Mouse (Mus musculus) ES-E14 (cell line): Measurements from ENCODE around the gene Cic. TPM values are rescaled to one million over a fixed set of nuclear protein-coding genes. Genes with fewer than 3 reads are reported as not detected.
A peak's percentile ranks its signal among the peaks of the same experiment; 100 is the strongest.

ENCODE experiments used
- DNase-seq: peaks from one replicate; pipeline ENCODE4 v3.0.0-alpha.2; 2013; ENCODE audit warnings: low read depth, low spot score
- H3K27ac ChIP-seq: 2 replicates; pipeline ENCODE4 v1.5.1; 2012; ENCODE audit warnings: low read depth, mild to moderate bottlenecking, low read length, moderate library complexity, mixed read lengths; ENCODE audit not compliant: poor library complexity, insufficient read depth, severe bottlenecking
- H3K36me3 ChIP-seq: 2 replicates; pipeline ENCODE4 v1.6.1; 2012; ENCODE audit warnings: mild to moderate bottlenecking, low read length, moderate library complexity, mixed read lengths; ENCODE audit not compliant: control insufficient read depth, poor library complexity, insufficient read depth, severe bottlenecking
- H3K4me1 ChIP-seq, 2 experiments: fragments of 150-350 bp in 1 of 2; sonication (generic) in 1 of 2; 2 replicates each; pipeline ENCODE4 v1.6.1; 2012; ENCODE audit warnings: low read length in 2 of 2, mild to moderate bottlenecking in 1 of 2, mixed read lengths in 1 of 2; ENCODE audit not compliant: control insufficient read depth in 2 of 2, insufficient read depth in 2 of 2, poor library complexity in 1 of 2
- H3K4me3 ChIP-seq, 2 experiments: fragments of 150-350 bp in 1 of 2; sonication (generic) in 1 of 2; 2 replicates each; pipeline ENCODE4 v1.5.1; 2012; ENCODE audit warnings: low read length in 2 of 2, low read depth in 1 of 2, mild to moderate bottlenecking in 1 of 2, mixed read lengths in 1 of 2; ENCODE audit not compliant: insufficient read depth in 1 of 2, poor library complexity in 1 of 2, severe bottlenecking in 1 of 2
- H3K9ac ChIP-seq: 2 replicates; pipeline ENCODE4 v1.6.1; 2012; ENCODE audit warnings: low read depth, mild to moderate bottlenecking, low read length, mixed read lengths; ENCODE audit not compliant: poor library complexity, insufficient read depth, severe bottlenecking
- H3K9me3 ChIP-seq: fragments of 150-350 bp; sonication (generic); 2 replicates; pipeline ENCODE4 v1.6.1; 2012; ENCODE audit warnings: low read depth, mild to moderate bottlenecking, low read length; ENCODE audit not compliant: control insufficient read depth, insufficient read depth
- CHD2 ChIP-seq: IDR thresholded peaks from 2 replicates; pipeline ENCODE4 v1.6.1; 2014; ENCODE audit warnings: mild to moderate bottlenecking, low read depth, low read length, inconsistent platforms
- HCFC1 ChIP-seq: IDR thresholded peaks from 2 replicates; pipeline ENCODE4 v1.6.1; 2012; ENCODE audit warnings: low read length, inconsistent platforms, borderline replicate concordance; ENCODE audit not compliant: insufficient read depth
- MAFK ChIP-seq: IDR thresholded peaks from 2 replicates; pipeline ENCODE4 v1.6.1; 2014; ENCODE audit warnings: mild to moderate bottlenecking, low read depth, low read length, inconsistent platforms; ENCODE audit not compliant: insufficient read depth
- ZC3H11A ChIP-seq: IDR thresholded peaks from 2 replicates; pipeline ENCODE4 v1.6.1; 2012; ENCODE audit warnings: low read depth, mild to moderate bottlenecking, inconsistent platforms, low read length, borderline replicate concordance
- ZNF384 ChIP-seq: IDR thresholded peaks from 2 replicates; pipeline ENCODE4 v1.6.1; 2012; ENCODE audit warnings: low read depth, low read length, inconsistent platforms
- in situ Hi-C, 2 experiments: fragments of 600-800 bp; cut with MboI; formaldehyde crosslinking; loops; one replicate each; pipeline ENCODE4 v1.15.1; 2025; ENCODE audit warnings: low sequenced_read_pairs in 2 of 2, inconsistent platforms in 1 of 2; ENCODE audit not compliant: unreplicated experiment in 2 of 2
- total RNA-seq: library from RNA; depleted of rRNA; stranded (reverse); fragments of 300-350 nt; gene quantifications from 2 replicates; pipeline ENCODE4 v1.2.3, GENCODE M21; 2012

Gene Cic
- total RNA-seq, 1 experiment: 72.4 TPM

- Histone ChIP-seq H3K9ac (peak overlapping the region; percentile 86), H3K27ac (peak overlapping the region; percentile 41; the same call in 1 of the 2 replicates), H3K4me3 (peak overlapping the region; percentile 84 to 85), H3K9me3 (no peaks in the 10 kb centered on the region), H3K36me3 (peaks cover 5% of the 10 kb centered on the region), H3K4me1 (peaks cover 24 to 44% of the 10 kb centered on the region in 2 experiments)
- TF ChIP-seq ZC3H11A: no peak
- no peak for TF ChIP-seq CHD2
- no peak for TF ChIP-seq ZNF384
- no peak for TF ChIP-seq MAFK
- no peak for TF ChIP-seq HCFC1
- in situ Hi-C loops: no loop called here
- DNase-seq: no peak
These were observed 12.6 kb downstream of the Cic start for GRCm38 (mm10) chr7:25279861-25280791.

- H3K4me1 ChIP-seq: peaks cover 18 to 36% of the 10 kb centered on the region in 2 experiments
- no peak for DNase-seq
These were observed 13.7 kb downstream of the Cic start for GRCm38 (mm10) chr7:25281166-25281733.

GRCm38 (mm10) chr7:25281734-25282601 is 14.5 kb downstream of the Cic start:
- H3K36me3 ChIP-seq: peaks cover 23% of the 10 kb centered on the region
- H3K4me1 ChIP-seq: peaks cover 17 to 35% of the 10 kb centered on the region in 2 experiments
- H3K27ac ChIP-seq: peak overlapping the region; percentile 98
- peak overlapping the region; percentile 82 to 95 for H3K4me3 ChIP-seq
- in situ Hi-C loops: no loop called here
- no peaks in the 10 kb centered on the region for H3K9me3 ChIP-seq
- TF ChIP-seq MAFK: no peak
- no peak for TF ChIP-seq ZC3H11A
- TF ChIP-seq CHD2: no peak
- no peak for TF ChIP-seq HCFC1
- no peak for TF ChIP-seq ZNF384
- peak; percentile 96 for DNase-seq
- H3K9ac ChIP-seq: peak overlapping the region; percentile 96

More at GRCm38 (mm10) chr7:25281166-25281733, 13.7 kb downstream of the Cic start:
- Histone ChIP-seq H3K36me3 (peaks cover 15% of the 10 kb centered on the region), H3K4me3 (peak overlapping the region; percentile 47 to 71), H3K9ac (peak overlapping the region; percentile 29; the same call in 1 of the 2 replicates), H3K9me3 (no peaks in the 10 kb centered on the region), H3K27ac (0 out of 2 replicates have a peak overlapping the region, but pooled peaks have one; percentile 12)
- no peak for TF ChIP-seq HCFC1
- no peak for TF ChIP-seq ZC3H11A
- no peak for TF ChIP-seq CHD2
- TF ChIP-seq MAFK: no peak
- TF ChIP-seq ZNF384: no peak
- in situ Hi-C loops: no loop called here

GRCm38 (mm10) chr7:25282731-25283211 is 15.3 kb downstream of the Cic start:
- peaks cover 15 to 31% of the 10 kb centered on the region in 2 experiments; a peak in 2 of 4 replicates for H3K4me1 ChIP-seq
- DNase-seq: no peak
- H3K36me3 ChIP-seq: peaks cover 31% of the 10 kb centered on the region
- peak overlapping the region; percentile 82 to 95 for H3K4me3 ChIP-seq
- H3K27ac ChIP-seq: peak overlapping the region; percentile 98
- H3K9me3 ChIP-seq: no peaks in the 10 kb centered on the region
- in situ Hi-C loops: no loop called here
- TF ChIP-seq ZC3H11A (no peak), CHD2 (no peak), HCFC1 (0 out of 2 replicates have a peak, but pooled peaks have one; percentile 8), MAFK (no peak)
- peak overlapping the region; percentile 96 for H3K9ac ChIP-seq
